Mouse (Mus musculus): ENCODE results near the gene Zcchc24. TPM values are rescaled to one million over a fixed set of nuclear protein-coding genes. Genes with fewer than 3 reads are reported as not detected.

Gene Zcchc24
- polyA plus RNA-seq, 1 experiment from 2014 or later: 19.3 TPM

- Histone ChIP-seq H3K4me1 (ENCODE audit: insufficient read depth, low read depth, low read length) (peaks cover 33% of the 10 kb centered on the region; the same call in 1 of the 2 replicates), H3K9ac (replicated peaks; ENCODE audit: low read depth) (no peak overlapping the region), H3K9me3 (ENCODE audit: low read length) (no peaks in the 10 kb centered on the region), H3K4me3 (ENCODE audit: low read depth, low read length) (no peak overlapping the region), H3K4me2 (replicated peaks; ENCODE audit: low read depth, low read length) (no peak overlapping the region), H3K27ac (ENCODE audit: low read length) (peak overlapping the region; percentile 66), H3K27me3 (replicated peaks; ENCODE audit: insufficient read depth, low read length) (no peaks in the 10 kb centered on the region), H3K36me3 (ENCODE audit: insufficient read depth, low read length) (no peaks in the 10 kb centered on the region)
- 26% methylated on average over 16 of the region's 17 CpGs for WGBS
- TF ChIP-seq EP300 (IDR thresholded peaks at IDR 0.05) (no peak), CTCF (IDR thresholded peaks at IDR 0.05) (no peak)
- ATAC-seq (peak; percentile 58), DNase-seq (ENCODE audit: low spot score) (peak; percentile 75)
These were observed 33.8 kb downstream of the Zcchc24 start for GRCm38 (mm10) chr14:25734736-25735716.

- Histone ChIP-seq H3K9me3 (ENCODE audit: low read length) (no peaks in the 10 kb centered on the region), H3K36me3 (ENCODE audit: insufficient read depth, low read length) (no peaks in the 10 kb centered on the region), H3K4me2 (replicated peaks; ENCODE audit: low read depth, low read length) (no peak overlapping the region), H3K9ac (replicated peaks; ENCODE audit: low read depth) (no peak overlapping the region), H3K4me3 (ENCODE audit: low read depth, low read length) (no peak overlapping the region), H3K27ac (ENCODE audit: low read length) (no peak overlapping the region), H3K4me1 (ENCODE audit: insufficient read depth, low read depth, low read length) (peaks cover 4% of the 10 kb centered on the region; the same call in 1 of the 2 replicates), H3K27me3 (replicated peaks; ENCODE audit: insufficient read depth, low read length) (no peaks in the 10 kb centered on the region)
- TF ChIP-seq EP300 (IDR thresholded peaks at IDR 0.05): no peak
- TF ChIP-seq CTCF (IDR thresholded peaks at IDR 0.05): no peak; the same call in 1 of the 2 replicates
- DNase-seq (ENCODE audit: low spot score) (no peak), ATAC-seq (no peak)
- 67% methylated on average over 5 of the region's 5 CpGs for WGBS
These were observed 41.7 kb downstream of the Zcchc24 start for GRCm38 (mm10) chr14:25727149-25727510.

- peak overlapping the region; percentile 68; the same call in 1 of the 2 replicates for H3K27ac ChIP-seq (ENCODE audit: low read length)
- DNase-seq (ENCODE audit: low spot score) (peak; percentile 64), ATAC-seq (no peak)
- TF ChIP-seq CTCF (IDR thresholded peaks at IDR 0.05) (peak; percentile 89), EP300 (IDR thresholded peaks at IDR 0.05) (no peak)
- no peak overlapping the region for H3K9ac ChIP-seq (replicated peaks; ENCODE audit: low read depth)
- H3K36me3 ChIP-seq (ENCODE audit: insufficient read depth, low read length): no peaks in the 10 kb centered on the region
- WGBS: 58% methylated on average over 20 of the region's 20 CpGs
- no peaks in the 10 kb centered on the region for H3K27me3 ChIP-seq (replicated peaks; ENCODE audit: insufficient read depth, low read length)
- H3K9me3 ChIP-seq (ENCODE audit: low read length): no peaks in the 10 kb centered on the region
- peaks cover 4% of the 10 kb centered on the region; the same call in 1 of the 2 replicates for H3K4me1 ChIP-seq (ENCODE audit: insufficient read depth, low read depth, low read length)
- H3K4me3 ChIP-seq (ENCODE audit: low read depth, low read length): no peak overlapping the region
- H3K4me2 ChIP-seq (replicated peaks; ENCODE audit: low read depth, low read length): no peak overlapping the region
These were observed 42.4 kb downstream of the Zcchc24 start for GRCm38 (mm10) chr14:25726226-25727148.

GRCm38 (mm10) chr14:25725690-25726089 is 43.1 kb downstream of the Zcchc24 start:
- H3K9me3 ChIP-seq (ENCODE audit: low read length): no peaks in the 10 kb centered on the region
- H3K4me2 ChIP-seq (replicated peaks; ENCODE audit: low read depth, low read length): no peak overlapping the region
- no peaks in the 10 kb centered on the region for H3K27me3 ChIP-seq (replicated peaks; ENCODE audit: insufficient read depth, low read length)
- ATAC-seq (no peak), DNase-seq (ENCODE audit: low spot score) (no peak)
- no peaks in the 10 kb centered on the region for H3K36me3 ChIP-seq (ENCODE audit: insufficient read depth, low read length)
- H3K9ac ChIP-seq (replicated peaks; ENCODE audit: low read depth): no peak overlapping the region
- H3K4me3 ChIP-seq (ENCODE audit: low read depth, low read length): no peak overlapping the region
- peak overlapping the region; percentile 68 for H3K27ac ChIP-seq (ENCODE audit: low read length)
- peaks cover 4% of the 10 kb centered on the region; the same call in 1 of the 2 replicates for H3K4me1 ChIP-seq (ENCODE audit: insufficient read depth, low read depth, low read length)
- TF ChIP-seq CTCF (IDR thresholded peaks at IDR 0.05): no peak
- no peak for TF ChIP-seq EP300 (IDR thresholded peaks at IDR 0.05)
- WGBS: 31% methylated on average over 4 of the region's 4 CpGs

GRCm38 (mm10) chr14:25725032-25725497 is 43.8 kb downstream of the Zcchc24 start:
- Histone ChIP-seq H3K36me3 (ENCODE audit: insufficient read depth, low read length) (no peaks in the 10 kb centered on the region), H3K9me3 (ENCODE audit: low read length) (no peaks in the 10 kb centered on the region), H3K27me3 (replicated peaks; ENCODE audit: insufficient read depth, low read length) (no peaks in the 10 kb centered on the region), H3K4me3 (ENCODE audit: low read depth, low read length) (no peak overlapping the region), H3K27ac (ENCODE audit: low read length) (peak overlapping the region; percentile 68), H3K9ac (replicated peaks; ENCODE audit: low read depth) (no peak overlapping the region), H3K4me1 (ENCODE audit: insufficient read depth, low read depth, low read length) (peaks cover 4% of the 10 kb centered on the region; the same call in 1 of the 2 replicates), H3K4me2 (replicated peaks; ENCODE audit: low read depth, low read length) (no peak overlapping the region)
- DNase-seq (ENCODE audit: low spot score) (peak; percentile 83), ATAC-seq (peak; percentile 94)
- TF ChIP-seq EP300 (IDR thresholded peaks at IDR 0.05) (peak; percentile 48; the same call in 1 of the 2 replicates), CTCF (IDR thresholded peaks at IDR 0.05) (peak; percentile 61)
- WGBS: 66% methylated on average over 11 of the region's 11 CpGs

Data from lung, postnatal 0 days (tissue).